Mouse (Mus musculus) testis, adult 2 months (tissue): ENCODE measurements around the gene Lif.

ENCODE experiments used
- CTCF ChIP-seq: fragments of 200-500 bp; IDR thresholded peaks from 2 replicates; pipeline ENCODE4 v1.5.1; 2012; ENCODE audit warnings: low read depth, mild to moderate bottlenecking, inconsistent platforms, low read length, moderate library complexity; ENCODE audit not compliant: control insufficient read depth, insufficient read depth, insufficient replicate concordance
- POLR2A ChIP-seq: fragments of 200-500 bp; IDR thresholded peaks from 2 replicates; pipeline ENCODE4 v1.6.1; 2012; ENCODE audit warnings: low read depth, mild to moderate bottlenecking, inconsistent platforms, low read length, moderate library complexity; ENCODE audit not compliant: control insufficient read depth

GRCm38 (mm10) chr11:4231435-4231834 is 25.9 kb upstream of the Lif start:
- TF ChIP-seq CTCF (no peak), POLR2A (no peak)
